Mouse (Mus musculus) intestine, postnatal 0 days (tissue): Measurements from ENCODE around the gene Rab20. TPM values are rescaled to one million over a fixed set of nuclear protein-coding genes. Genes with fewer than 3 reads are reported as not detected.

Source experiments
- ATAC-seq: fragments of 200-750 bp; cut with Nextera tagmentation; 2 replicates; pipeline ENCODE4 v1.8.0; 2017; ENCODE audit warnings: mild to moderate bottlenecking, moderate TSS enrichment, moderate library complexity
- H3K27ac ChIP-seq: fragments of 300-500 bp; sonication (generic); 2 replicates; pipeline ENCODE4 v1.5.1; 2014; ENCODE audit warnings: mild to moderate bottlenecking, low read depth, low read length, moderate library complexity
- H3K27me3 ChIP-seq: fragments of 300-500 bp; sonication (generic); replicated peaks from 2 replicates; pipeline ENCODE4 v1.6.1; 2014; ENCODE audit warnings: low read length, mixed read lengths; ENCODE audit not compliant: control insufficient read depth, insufficient read depth
- H3K36me3 ChIP-seq: fragments of 300-500 bp; sonication (generic); 2 replicates; pipeline ENCODE4 v1.6.1; 2014; ENCODE audit warnings: mild to moderate bottlenecking, moderate library complexity; ENCODE audit not compliant: control insufficient read depth, insufficient read depth
- H3K4me1 ChIP-seq: fragments of 300-500 bp; sonication (generic); replicated peaks from 2 replicates; pipeline ENCODE4 v1.6.1; 2014; ENCODE audit warnings: antibody characterized with exemption, low read length, mixed read lengths; ENCODE audit not compliant: control insufficient read depth, insufficient read depth
- H3K4me2 ChIP-seq: fragments of 300-500 bp; sonication (generic); replicated peaks from 2 replicates; pipeline ENCODE4 v1.6.1; 2014; ENCODE audit warnings: low read depth, mild to moderate bottlenecking, moderate library complexity
- H3K4me3 ChIP-seq: fragments of 300-500 bp; sonication (generic); 2 replicates; pipeline ENCODE4 v1.5.1; 2014; ENCODE audit warnings: low read depth, low read length
- H3K9ac ChIP-seq: fragments of 300-500 bp; sonication (generic); 2 replicates; pipeline ENCODE4 v1.6.1; 2014; ENCODE audit warnings: mild to moderate bottlenecking, low read depth, low read length
- H3K9me3 ChIP-seq: fragments of 300-500 bp; sonication (generic); 2 replicates; pipeline ENCODE4 v1.6.1; 2016; ENCODE audit warnings: mixed run types; ENCODE audit not compliant: control insufficient read depth
- CTCF ChIP-seq: sonication (generic); IDR thresholded peaks from 2 replicates; pipeline ENCODE4 v1.5.1; 2016; ENCODE audit warnings: low read depth, mild to moderate bottlenecking, control low read depth, antibody characterized with exemption, moderate library complexity
- WGBS: fragments of 180-500 bp; shearing (Covaris S2); extraction: QIAGEN DNeasy Blood & Tissue Kit; methylation state at CpG from one replicate; pipeline ENCODE4 v1.1.7; 2014; 5-methylcytosine and 5-hydroxymethylcytosine counted together
- polyA plus RNA-seq: library from polyadenylated mRNA; unstranded; fragments of >200 nt; fragmentation: Nextera tagmentation; extraction: Ambion mirVana; gene quantifications from 2 replicates; pipeline ENCODE4 v1.2.1, GENCODE M21; 2015

Rab20 gene
- polyA plus RNA-seq, 1 experiment from 2014 or later = 43.5 TPM

- Histone ChIP-seq H3K4me1 (peaks cover 11% of the 10 kb centered on the region), H3K9ac (no peak overlapping the region), H3K27me3 (no peaks in the 10 kb centered on the region), H3K36me3 (peaks cover 7% of the 10 kb centered on the region; the same call in 1 of the 2 replicates), H3K4me3 (no peak overlapping the region), H3K4me2 (no peak overlapping the region), H3K9me3 (no peaks in the 10 kb centered on the region), H3K27ac (peak overlapping the region; percentile 89; the same call in 1 of the 2 replicates)
- ATAC-seq = no peak
- TF ChIP-seq CTCF = no peak
- 61% methylated on average over 3 of the region's 3 CpGs for WGBS
Measured at GRCm38 (mm10) chr8:11457278-11457677, 21.2 kb downstream of the Rab20 start.

- Histone ChIP-seq H3K9me3 (no peaks in the 10 kb centered on the region), H3K27me3 (no peaks in the 10 kb centered on the region), H3K4me2 (no peak overlapping the region), H3K9ac (no peak overlapping the region), H3K4me3 (no peak overlapping the region), H3K27ac (no peak overlapping the region), H3K4me1 (peaks cover 12% of the 10 kb centered on the region), H3K36me3 (peaks cover 7% of the 10 kb centered on the region; the same call in 1 of the 2 replicates)
- TF ChIP-seq CTCF = no peak
- ATAC-seq = no peak
- WGBS = 70% methylated on average over 12 of the region's 12 CpGs
Measured at GRCm38 (mm10) chr8:11454228-11454627, 24.3 kb downstream of the Rab20 start.

GRCm38 (mm10) chr8:11452974-11453373 is 25.5 kb downstream of the Rab20 start:
- WGBS = 72% methylated on average over 4 of the region's 4 CpGs
- Histone ChIP-seq H3K36me3 (peaks cover 14% of the 10 kb centered on the region; the same call in 1 of the 2 replicates), H3K9me3 (no peaks in the 10 kb centered on the region), H3K27ac (no peak overlapping the region), H3K4me3 (no peak overlapping the region), H3K4me1 (peaks cover 6% of the 10 kb centered on the region), H3K9ac (no peak overlapping the region), H3K4me2 (no peak overlapping the region), H3K27me3 (no peaks in the 10 kb centered on the region)
- TF ChIP-seq CTCF = no peak
- ATAC-seq = no peak

- Histone ChIP-seq H3K27ac (no peak overlapping the region), H3K4me3 (no peak overlapping the region), H3K4me2 (no peak overlapping the region), H3K27me3 (no peaks in the 10 kb centered on the region), H3K36me3 (peaks cover 15% of the 10 kb centered on the region; the same call in 1 of the 2 replicates), H3K9ac (no peak overlapping the region), H3K4me1 (peaks cover 3% of the 10 kb centered on the region), H3K9me3 (no peaks in the 10 kb centered on the region)
- 71% methylated on average over 3 of the region's 3 CpGs for WGBS
- TF ChIP-seq CTCF = no peak
- no peak for ATAC-seq
Measured at GRCm38 (mm10) chr8:11452559-11452958, 26.0 kb downstream of the Rab20 start.

- H3K4me1 ChIP-seq = peaks cover 3% of the 10 kb centered on the region
- H3K27ac ChIP-seq = no peak overlapping the region
- H3K4me3 ChIP-seq = no peak overlapping the region
- H3K27me3 ChIP-seq = no peaks in the 10 kb centered on the region
- no peak overlapping the region for H3K4me2 ChIP-seq
- 91% methylated on average over 1 of the region's 1 CpGs for WGBS
- H3K9me3 ChIP-seq = no peaks in the 10 kb centered on the region
- no peak for TF ChIP-seq CTCF
- ATAC-seq = no peak
- no peak overlapping the region for H3K9ac ChIP-seq
- H3K36me3 ChIP-seq = peaks cover 15% of the 10 kb centered on the region; the same call in 1 of the 2 replicates
Measured at GRCm38 (mm10) chr8:11452152-11452551, 26.4 kb downstream of the Rab20 start.

GRCm38 (mm10) chr8:11450184-11451113 is 28.1 kb downstream of the Rab20 start:
- WGBS = 12% methylated on average over 8 of the region's 8 CpGs
- Histone ChIP-seq H3K27me3 (no peaks in the 10 kb centered on the region), H3K9me3 (no peaks in the 10 kb centered on the region), H3K4me2 (no peak overlapping the region), H3K4me3 (no peak overlapping the region), H3K27ac (peak overlapping the region; percentile 61; the same call in 1 of the 2 replicates), H3K9ac (no peak overlapping the region), H3K36me3 (peaks cover 25% of the 10 kb centered on the region; the same call in 1 of the 2 replicates), H3K4me1 (0 out of 2 replicates have a peak, but pooled peaks cover 3% of the 10 kb centered on the region)
- ATAC-seq = peak; percentile 93
- TF ChIP-seq CTCF = peak; percentile 89
